Comparison of ENCODE assay signal across 35 mouse cellular contexts in genomic region chr10:128995796-128996195, GRCm38 (mm10). TPM values are rescaled to one million over a fixed set of nuclear protein-coding genes. Genes with fewer than 3 reads are reported as not detected.
DNase-seq lines count a peak whose midpoint lies in the region; ATAC-seq and TF ChIP-seq lines count a peak whose summit lies in the region.
"Had no signal": no experiment of that assay in that cellular context is flagged by ENCODE, and none has a peak within 500 bp of the region (broad histone marks: within the 10 kb centered on the region; RNA-seq: fewer than 3 reads in every experiment).

No protein-coding gene starts in this region.

- no peaks in the 10 kb centered on the region for H3K36me3 ChIP-seq in heart, embryonic 10.5 days
- H3K36me3 ChIP-seq in heart, adult 2 months (ENCODE audit: control insufficient read depth, insufficient read depth, low read length): no peaks in the 10 kb centered on the region
- no peaks in the 10 kb centered on the region for H3K36me3 ChIP-seq in kidney, postnatal 0 days (ENCODE audit: insufficient read depth, low read length)
- H3K36me3 ChIP-seq in limb, embryonic 15.5 days: no peaks in the 10 kb centered on the region
- H3K36me3 ChIP-seq: embryonic facial prominence, embryonic 15.5 days; heart, embryonic 12.5 days had no signal

- no peak for TF ChIP-seq CTCF in heart, adult 2 months (IDR thresholded peaks at IDR 0.05)
- TF ChIP-seq CTCF in kidney, postnatal 0 days (IDR thresholded peaks at IDR 0.05; ENCODE audit: low read depth): no peak

- H3K9ac ChIP-seq in heart, adult 2 months (ENCODE audit: low read depth, low read length): no peak overlapping the region
- H3K9ac ChIP-seq in kidney, postnatal 0 days (ENCODE audit: low read depth, low read length): no peak overlapping the region
- no peak overlapping the region for H3K9ac ChIP-seq in limb, embryonic 15.5 days
- H3K9ac ChIP-seq: embryonic facial prominence, embryonic 15.5 days; forebrain, postnatal 0 days; heart, embryonic 12.5 days; hindbrain, embryonic 14.5 days had no signal

- peak; percentile 66 for DNase-seq in heart, embryonic 10.5 days (ENCODE audit: low spot score)
- no peak for DNase-seq in heart, adult 2 months
- no peak for DNase-seq in kidney, postnatal 0 days (ENCODE audit: low spot score)
- no peak for DNase-seq in kidney, postnatal 14 days
- no peak for DNase-seq in B cell, adult 2 months
- DNase-seq: adrenal gland, adult 8-10 months; adrenal gland, postnatal 25 days; cerebellum, adult 11-12 months; cerebellum, adult 8-10 months; cerebellum, postnatal 10 days; cerebellum, postnatal 36 days; embryo, embryonic 11 days; forebrain, postnatal 0 days; gastrocnemius, adult 2 months; gastrocnemius, postnatal 14 days had no signal

- H3K9me3 ChIP-seq in heart, embryonic 10.5 days: no peaks in the 10 kb centered on the region
- H3K9me3 ChIP-seq in kidney, postnatal 0 days (replicated peaks; ENCODE audit: low read length): no peaks in the 10 kb centered on the region
- H3K9me3 ChIP-seq in limb, embryonic 15.5 days: no peaks in the 10 kb centered on the region
- H3K9me3 ChIP-seq: embryonic facial prominence, embryonic 15.5 days; heart, embryonic 12.5 days had no signal

- no peak overlapping the region for H3K4me2 ChIP-seq in kidney, postnatal 0 days (ENCODE audit: low read length)
- H3K4me2 ChIP-seq in limb, embryonic 15.5 days: no peak overlapping the region
- H3K4me2 ChIP-seq: embryonic facial prominence, embryonic 15.5 days; heart, embryonic 12.5 days; hindbrain, embryonic 14.5 days had no signal

- intact Hi-C loops in heart, adult 2 months (cut with DNase I): no loop called here

- no peak for TF ChIP-seq POLR2A in heart, adult 2 months (IDR thresholded peaks at IDR 0.05; ENCODE audit: insufficient read depth, low read depth, low read length)

- no peaks in the 10 kb centered on the region for H3K4me1 ChIP-seq in heart, embryonic 10.5 days
- no peaks in the 10 kb centered on the region for H3K4me1 ChIP-seq in heart, adult 2 months (ENCODE audit: control insufficient read depth, insufficient read depth, low read length)
- no peaks in the 10 kb centered on the region for H3K4me1 ChIP-seq in kidney, postnatal 0 days (replicated peaks; ENCODE audit: insufficient read depth, low read length)
- H3K4me1 ChIP-seq in limb, embryonic 15.5 days: no peaks in the 10 kb centered on the region
- H3K4me1 ChIP-seq: embryonic facial prominence, embryonic 15.5 days; heart, embryonic 12.5 days had no signal

- ATAC-seq in kidney, postnatal 0 days (replicated peaks; ENCODE audit: low FRiP score, low read depth): 0 out of 2 replicates have a peak, but pooled peaks have one; percentile 29
- peak; percentile 30; the same call in 1 of the 2 replicates for ATAC-seq in limb, embryonic 15.5 days (ENCODE audit: insufficient number of reproducible peaks, low FRiP score, low TSS enrichment, low read depth)
- ATAC-seq: activated CD4-positive, CD25-positive, alpha-beta regulatory T cell, adult 4 months; forebrain, embryonic 14.5 days; forebrain, postnatal 0 days; hindbrain, postnatal 0 days; inflammation-experienced regulatory T-cells, adult 6 months; intestine, embryonic 16.5 days had no signal

- H3K27ac ChIP-seq in heart, embryonic 10.5 days: no peak overlapping the region
- H3K27ac ChIP-seq in heart, adult 2 months: no peak overlapping the region
- no peak overlapping the region for H3K27ac ChIP-seq in kidney, postnatal 0 days
- no peak overlapping the region for H3K27ac ChIP-seq in limb, embryonic 15.5 days
- H3K27ac ChIP-seq: embryonic facial prominence, embryonic 15.5 days; gastrocnemius, adult 2 months; hindbrain, embryonic 14.5 days; hindbrain, postnatal 0 days had no signal

- no peaks in the 10 kb centered on the region for H3K79me2 ChIP-seq in heart, adult 2 months (replicated peaks; ENCODE audit: control insufficient read depth, insufficient read depth, low read length)

- H3K27me3 ChIP-seq in heart, embryonic 10.5 days (ENCODE audit: insufficient read depth, poor library complexity, severe bottlenecking): no peaks in the 10 kb centered on the region
- no peaks in the 10 kb centered on the region for H3K27me3 ChIP-seq in heart, adult 2 months (ENCODE audit: control insufficient read depth, insufficient read depth, low read length)
- no peaks in the 10 kb centered on the region for H3K27me3 ChIP-seq in kidney, postnatal 0 days (ENCODE audit: insufficient read depth, low read length)
- H3K27me3 ChIP-seq in limb, embryonic 15.5 days: no peaks in the 10 kb centered on the region
- H3K27me3 ChIP-seq: embryonic facial prominence, embryonic 15.5 days; heart, embryonic 12.5 days had no signal

- no peak overlapping the region for H3K4me3 ChIP-seq in heart, embryonic 10.5 days
- no peak overlapping the region for H3K4me3 ChIP-seq in heart, adult 2 months
- no peak overlapping the region for H3K4me3 ChIP-seq in kidney, postnatal 0 days (replicated peaks; ENCODE audit: low read depth, low read length)
- H3K4me3 ChIP-seq in limb, embryonic 15.5 days: no peak overlapping the region
- H3K4me3 ChIP-seq: embryonic facial prominence, embryonic 15.5 days; gastrocnemius, adult 2 months; heart, embryonic 12.5 days had no signal

- 80% methylated on average over 1 of the region's 1 CpGs for WGBS in heart, embryonic 10.5 days
- WGBS in heart, adult 2 months: 96% methylated on average over 1 of the region's 1 CpGs
- 87% methylated on average over 1 of the region's 1 CpGs for WGBS in kidney, postnatal 0 days
- 92% methylated on average over 1 of the region's 1 CpGs for WGBS in limb, embryonic 15.5 days

- no peak for TF ChIP-seq EP300 in heart, adult 2 months (IDR thresholded peaks at IDR 0.05; ENCODE audit: insufficient read depth, low read depth, low read length)

RNA-seq across cellular contexts. Expression of gene Olfr9, which starts 6.6 kb away (rescaled TPM):
- not detected in 2 replicates for polyA plus RNA-seq in heart, embryonic 10.5 days (2016; fragmentation: Nextera tagmentation; extraction: Ambion mirVana)
- total RNA-seq in heart, adult 2 months (2021): not detected
- not detected in 2 replicates for polyA plus RNA-seq in heart, adult 2 months (2012; rRNA removed)
- not detected in 2 replicates for polyA plus RNA-seq in kidney, postnatal 0 days (2015; fragmentation: Nextera tagmentation; extraction: Ambion mirVana)
- not detected in 2 replicates for polyA plus RNA-seq in limb, embryonic 15.5 days (2015; fragmentation: Nextera tagmentation; extraction: Ambion mirVana)
- total RNA-seq: adrenal gland, adult 8-10 months; adrenal gland, postnatal 25 days; ES-E14; forebrain, postnatal 0 days; gastrocnemius, adult 2 months; gastrocnemius, postnatal 14 days; gastrocnemius, postnatal 4 days; heart, adult 18-20 months; heart, postnatal 25 days; hematopoietic stem cell, adult 5-6 weeks; hindbrain, postnatal 0 days had no signal
- polyA plus RNA-seq: activated CD4-positive, CD25-positive, alpha-beta regulatory T cell, adult 4 months; brain, embryonic 14.5 days; cortical plate, adult 2 months; embryonic facial prominence, embryonic 11.5 days; embryonic facial prominence, embryonic 15.5 days; forebrain, embryonic 11.5 days; forebrain, embryonic 14.5 days; forebrain, postnatal 0 days; frontal cortex, adult 2 months; heart, embryonic 12.5 days; heart, embryonic 16.5 days; hindbrain, embryonic 14.5 days; hindbrain, postnatal 0 days; inflammation-experienced regulatory T-cells, adult 6 months; intestine, embryonic 16.5 days had no signal

RNA-seq across cellular contexts. Expression of gene Olfr763, which starts 14.8 kb away (rescaled TPM):
- not detected in 2 replicates for polyA plus RNA-seq in heart, embryonic 10.5 days (2016; fragmentation: Nextera tagmentation; extraction: Ambion mirVana)
- not detected for total RNA-seq in heart, adult 2 months (2021)
- not detected in 2 replicates for polyA plus RNA-seq in heart, adult 2 months (2012; rRNA removed)
- polyA plus RNA-seq in kidney, postnatal 0 days (2015; fragmentation: Nextera tagmentation; extraction: Ambion mirVana): not detected in 2 replicates
- not detected in 2 replicates for polyA plus RNA-seq in limb, embryonic 15.5 days (2015; fragmentation: Nextera tagmentation; extraction: Ambion mirVana)
- total RNA-seq: adrenal gland, adult 8-10 months; adrenal gland, postnatal 25 days; ES-E14; forebrain, postnatal 0 days; gastrocnemius, adult 2 months; gastrocnemius, postnatal 14 days; gastrocnemius, postnatal 4 days; heart, adult 18-20 months; heart, postnatal 25 days; hematopoietic stem cell, adult 5-6 weeks; hindbrain, postnatal 0 days had no signal
- polyA plus RNA-seq: activated CD4-positive, CD25-positive, alpha-beta regulatory T cell, adult 4 months; brain, embryonic 14.5 days; cortical plate, adult 2 months; embryonic facial prominence, embryonic 11.5 days; embryonic facial prominence, embryonic 15.5 days; forebrain, embryonic 11.5 days; forebrain, embryonic 14.5 days; forebrain, postnatal 0 days; frontal cortex, adult 2 months; heart, embryonic 12.5 days; heart, embryonic 16.5 days; hindbrain, embryonic 14.5 days; hindbrain, postnatal 0 days; inflammation-experienced regulatory T-cells, adult 6 months; intestine, embryonic 16.5 days had no signal

RNA-seq across cellular contexts. Expression of gene Mettl7b, which starts 35.0 kb away (rescaled TPM):
- polyA plus RNA-seq in heart, embryonic 10.5 days (2016; fragmentation: Nextera tagmentation; extraction: Ambion mirVana): not detected in 2 replicates
- not detected for total RNA-seq in heart, adult 2 months (2021)
- polyA plus RNA-seq in heart, adult 2 months (2012; rRNA removed): 0.18 and 0.53 TPM in 2 replicates
- polyA plus RNA-seq in kidney, postnatal 0 days (2015; fragmentation: Nextera tagmentation; extraction: Ambion mirVana): 59.9 and 69.3 TPM in 2 replicates
- 0.24 and 0.32 TPM in 2 replicates for polyA plus RNA-seq in limb, embryonic 15.5 days (2015; fragmentation: Nextera tagmentation; extraction: Ambion mirVana)
- total RNA-seq: adrenal gland, postnatal 25 days; forebrain, postnatal 0 days; gastrocnemius, adult 2 months; heart, adult 18-20 months; heart, postnatal 25 days; hematopoietic stem cell, adult 5-6 weeks; hindbrain, postnatal 0 days had no signal
- polyA plus RNA-seq: activated CD4-positive, CD25-positive, alpha-beta regulatory T cell, adult 4 months; cortical plate, adult 2 months; embryonic facial prominence, embryonic 11.5 days; forebrain, embryonic 11.5 days; forebrain, embryonic 14.5 days; forebrain, postnatal 0 days; frontal cortex, adult 2 months; heart, embryonic 12.5 days; hindbrain, embryonic 14.5 days; hindbrain, postnatal 0 days; inflammation-experienced regulatory T-cells, adult 6 months had no signal

RNA-seq across cellular contexts. Expression of gene Olfr764-ps1, which starts 43.9 kb away (rescaled TPM):
- polyA plus RNA-seq in heart, embryonic 10.5 days (2016; fragmentation: Nextera tagmentation; extraction: Ambion mirVana): not detected in 2 replicates
- total RNA-seq in heart, adult 2 months (2021): not detected
- polyA plus RNA-seq in heart, adult 2 months (2012; rRNA removed): not detected in 2 replicates
- not detected in 2 replicates for polyA plus RNA-seq in kidney, postnatal 0 days (2015; fragmentation: Nextera tagmentation; extraction: Ambion mirVana)
- polyA plus RNA-seq in limb, embryonic 15.5 days (2015; fragmentation: Nextera tagmentation; extraction: Ambion mirVana): not detected in 2 replicates
- total RNA-seq: adrenal gland, adult 8-10 months; adrenal gland, postnatal 25 days; ES-E14; forebrain, postnatal 0 days; gastrocnemius, adult 2 months; gastrocnemius, postnatal 14 days; gastrocnemius, postnatal 4 days; heart, adult 18-20 months; heart, postnatal 25 days; hematopoietic stem cell, adult 5-6 weeks; hindbrain, postnatal 0 days had no signal
- polyA plus RNA-seq: activated CD4-positive, CD25-positive, alpha-beta regulatory T cell, adult 4 months; brain, embryonic 14.5 days; cortical plate, adult 2 months; embryonic facial prominence, embryonic 11.5 days; embryonic facial prominence, embryonic 15.5 days; forebrain, embryonic 11.5 days; forebrain, embryonic 14.5 days; forebrain, postnatal 0 days; frontal cortex, adult 2 months; heart, embryonic 12.5 days; heart, embryonic 16.5 days; hindbrain, embryonic 14.5 days; hindbrain, postnatal 0 days; inflammation-experienced regulatory T-cells, adult 6 months; intestine, embryonic 16.5 days had no signal

RNA-seq across cellular contexts. Expression of gene Olfr765, which starts 54.0 kb away (rescaled TPM):
- polyA plus RNA-seq in heart, embryonic 10.5 days (2016; fragmentation: Nextera tagmentation; extraction: Ambion mirVana): not detected in 2 replicates
- total RNA-seq in heart, adult 2 months (2021): not detected
- not detected in 2 replicates for polyA plus RNA-seq in heart, adult 2 months (2012; rRNA removed)
- not detected in 2 replicates for polyA plus RNA-seq in kidney, postnatal 0 days (2015; fragmentation: Nextera tagmentation; extraction: Ambion mirVana)
- not detected in 2 replicates for polyA plus RNA-seq in limb, embryonic 15.5 days (2015; fragmentation: Nextera tagmentation; extraction: Ambion mirVana)
- total RNA-seq: adrenal gland, adult 8-10 months; adrenal gland, postnatal 25 days; ES-E14; forebrain, postnatal 0 days; gastrocnemius, adult 2 months; gastrocnemius, postnatal 14 days; gastrocnemius, postnatal 4 days; heart, adult 18-20 months; heart, postnatal 25 days; hematopoietic stem cell, adult 5-6 weeks; hindbrain, postnatal 0 days had no signal
- polyA plus RNA-seq: activated CD4-positive, CD25-positive, alpha-beta regulatory T cell, adult 4 months; brain, embryonic 14.5 days; cortical plate, adult 2 months; embryonic facial prominence, embryonic 11.5 days; embryonic facial prominence, embryonic 15.5 days; forebrain, embryonic 11.5 days; forebrain, embryonic 14.5 days; forebrain, postnatal 0 days; frontal cortex, adult 2 months; heart, embryonic 12.5 days; heart, embryonic 16.5 days; hindbrain, embryonic 14.5 days; hindbrain, postnatal 0 days; inflammation-experienced regulatory T-cells, adult 6 months; intestine, embryonic 16.5 days had no signal

Comparison
In these comparisons a context has a peak if more than half of its experiments do, and no peak if none do; other contexts are left out.
1. RNA of gene Mettl7b, which starts 35.0 kb away (polyA plus RNA-seq): 59.9 to 69.3 TPM in kidney, postnatal 0 days; 0.24 to 0.32 TPM in limb, embryonic 15.5 days, 0.18 to 0.53 TPM in heart, adult 2 months and not detected in heart, embryonic 10.5 days; every median in the first group is over 10 times any median in the second.